Mouse (Mus musculus) right cerebral cortex, postnatal 25 days (tissue): ENCODE results near the gene Zdhhc11.
"Not testable (repeated sequence)": the region's sequence is repeated elsewhere in the genome, so short reads cannot be mapped to it uniquely, and the experiment has no call there.

Experiments used
- DNase-seq: peaks from one replicate; pipeline ENCODE4 v3.0.0; 2022

The Zdhhc11 gene

GRCm38 (mm10) chr13:74008216-74008615 lies 44.6 kb downstream of the Zdhhc11 start:
- DNase-seq, result not testable (repeated sequence)

GRCm38 (mm10) chr13:74008948-74009718 lies 45.5 kb downstream of the Zdhhc11 start, which contains the start of gene Tppp:
TSS of gene Tppp (plus strand) at chr13:74009407.
- DNase-seq, result peak; percentile 96

- DNase-seq, result peak; percentile 80
Observed at GRCm38 (mm10) chr13:74009791-74010614, 46.4 kb downstream of the Zdhhc11 start.

- peak; percentile 63 for DNase-seq
Observed at GRCm38 (mm10) chr13:74010678-74011077, 47.0 kb downstream of the Zdhhc11 start.

- DNase-seq, result no peak
Observed at GRCm38 (mm10) chr13:74015908-74016307, 52.3 kb downstream of the Zdhhc11 start.

GRCm38 (mm10) chr13:74017426-74017825 lies 53.8 kb downstream of the Zdhhc11 start:
- DNase-seq, result no peak

GRCm38 (mm10) chr13:74019006-74019405 lies 55.4 kb downstream of the Zdhhc11 start:
- DNase-seq, result not testable (repeated sequence)

DNA sequence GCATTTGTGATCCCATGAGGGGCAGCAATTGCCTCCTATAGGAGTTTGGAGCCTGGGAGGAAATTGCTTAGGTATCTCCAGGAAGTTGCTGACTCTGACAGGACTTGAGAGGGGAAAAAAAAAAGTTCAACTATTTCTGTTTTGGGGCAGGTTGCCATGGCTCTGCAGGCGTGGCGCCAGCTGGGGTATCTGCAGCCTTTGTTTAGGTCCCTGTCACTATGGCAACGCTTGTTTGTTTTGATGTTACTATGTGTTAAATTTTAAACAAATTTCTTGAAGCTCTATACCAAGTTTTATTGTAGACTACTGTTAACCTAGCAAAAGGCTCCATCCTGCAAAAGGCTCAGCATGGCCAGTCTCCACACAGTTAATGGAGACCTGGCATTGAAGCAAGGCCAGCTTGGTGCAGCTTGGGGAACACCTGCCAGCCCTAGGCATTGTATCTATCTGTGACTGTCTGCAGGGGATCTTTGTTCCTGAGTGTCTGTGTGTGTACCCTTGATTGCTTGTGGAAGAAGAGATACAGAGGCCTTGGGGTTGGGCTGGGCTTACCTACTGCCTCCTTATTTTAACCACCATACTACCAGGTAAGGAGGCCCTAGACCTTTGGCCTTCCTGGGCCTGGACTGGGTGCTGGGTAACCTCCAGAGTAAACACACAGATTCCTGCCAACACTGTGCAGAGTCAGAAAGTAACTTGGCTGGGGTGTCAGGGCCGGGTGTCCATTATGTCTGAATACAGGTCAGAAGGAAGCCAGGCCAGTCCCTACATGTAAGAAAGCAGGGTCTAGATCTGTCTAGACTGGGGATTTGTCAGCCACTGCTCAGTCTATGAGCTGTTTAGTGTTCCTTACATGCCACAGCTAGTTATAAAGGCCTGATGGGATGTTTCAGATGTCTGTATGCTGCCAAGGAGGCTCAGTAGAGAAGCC lies 61.8 kb downstream of the Zdhhc11 start:
- DNase-seq, result no peak

- no peak for DNase-seq
Observed at GRCm38 (mm10) chr13:74026215-74026614, 62.6 kb downstream of the Zdhhc11 start.

DNA sequence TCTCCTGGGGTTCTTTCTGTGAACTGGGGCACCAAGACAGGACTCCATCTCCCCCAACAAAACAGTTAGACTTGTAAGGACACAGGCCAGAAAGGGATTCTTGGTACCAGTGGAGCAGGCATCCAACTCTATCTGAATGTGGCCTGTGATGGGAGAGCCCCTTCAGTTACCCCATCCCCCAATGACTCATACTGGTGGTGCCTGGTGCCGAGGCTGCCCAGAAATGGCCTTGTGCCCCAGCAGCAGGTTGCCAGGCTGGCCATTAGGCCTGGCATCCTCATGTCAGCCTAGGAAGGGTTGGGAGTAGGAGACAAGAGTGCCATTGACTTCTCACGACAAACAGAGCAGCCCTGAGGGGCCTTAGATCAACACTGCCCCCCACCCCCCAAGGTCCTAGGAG lies 64.5 kb downstream of the Zdhhc11 start:
- no peak for DNase-seq

DNA sequence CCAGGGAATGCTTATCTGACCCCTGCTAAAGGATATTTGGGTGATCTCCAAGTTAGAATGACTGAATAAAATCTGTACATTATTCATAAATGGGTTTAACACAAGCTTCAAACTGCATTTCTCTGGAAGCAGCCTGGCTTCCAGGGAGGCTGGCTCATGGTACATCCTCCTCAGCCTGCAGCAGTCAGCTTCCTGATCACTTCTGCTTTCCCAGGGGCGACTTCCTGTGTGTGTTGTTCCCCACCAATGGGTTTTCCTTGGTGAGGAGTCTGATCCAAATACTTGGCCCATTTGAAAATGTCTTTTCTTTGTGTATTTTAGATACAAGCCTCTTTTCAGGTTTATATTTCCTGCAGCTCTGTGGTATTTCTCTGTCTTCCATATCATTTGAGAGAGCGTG lies 65.4 kb downstream of the Zdhhc11 start:
- no peak for DNase-seq

- DNase-seq, result no peak
Observed at GRCm38 (mm10) chr13:74030691-74031090, 67.0 kb downstream of the Zdhhc11 start.

GRCm38 (mm10) chr13:74031133-74031532 lies 67.5 kb downstream of the Zdhhc11 start:
- no peak for DNase-seq

- DNase-seq, result no peak
Observed at GRCm38 (mm10) chr13:74034756-74035155, 71.1 kb downstream of the Zdhhc11 start.

DNA sequence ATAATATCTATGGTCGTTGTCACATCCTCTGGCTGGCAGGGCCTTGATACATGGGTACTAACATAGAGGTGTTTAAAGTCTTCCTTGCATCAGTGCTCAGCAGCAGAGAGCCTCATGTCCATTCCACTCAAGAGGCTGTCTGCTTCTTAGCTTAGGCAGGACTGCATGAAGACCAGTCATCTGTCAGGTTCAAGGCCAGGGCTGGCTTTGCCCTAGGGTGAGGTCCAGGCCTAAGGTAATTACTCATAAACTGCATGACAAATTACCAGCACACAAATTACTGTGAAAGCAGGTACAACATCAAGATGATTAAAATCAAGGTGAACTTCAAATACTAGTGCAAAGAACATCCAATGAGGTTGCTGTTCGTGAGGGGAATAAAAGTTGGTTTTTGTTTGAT lies 72.1 kb downstream of the Zdhhc11 start:
- no peak for DNase-seq

DNA sequence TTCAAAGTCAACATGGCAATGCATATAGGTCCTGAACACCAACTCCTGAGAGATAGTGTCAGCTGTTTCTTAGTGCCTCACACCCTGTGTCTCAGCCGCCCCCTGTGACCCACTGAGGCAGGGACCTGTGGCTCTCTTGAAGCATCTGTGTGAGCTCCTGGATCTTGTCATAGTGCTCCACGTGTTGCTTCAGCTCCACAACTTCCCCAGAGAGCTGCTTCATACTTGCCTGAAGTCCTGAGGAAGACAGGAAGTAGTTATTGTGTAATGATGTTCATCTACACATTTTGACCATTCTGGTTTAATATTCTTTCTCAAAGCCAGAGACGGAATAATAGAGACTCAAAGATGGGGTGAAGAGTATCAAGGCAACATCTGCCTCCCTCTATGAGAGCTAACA lies 76.3 kb downstream of the Zdhhc11 start:
- DNase-seq, result no peak
